Mouse (Mus musculus) limb, embryonic 14.5 days (tissue): ENCODE data around the gene Dhdds. TPM values are rescaled to one million over a fixed set of nuclear protein-coding genes. Genes with fewer than 3 reads are reported as not detected.

Experiments
- ATAC-seq: fragments of 200-750 bp; cut with Nextera tagmentation; 2 replicates; pipeline ENCODE4 v1.8.0; 2017; ENCODE audit warnings: low read depth, moderate number of reproducible peaks, moderate TSS enrichment; ENCODE audit not compliant: low FRiP score
- DNase-seq: peaks from one replicate; pipeline ENCODE4 v3.0.0-alpha.2; 2015; ENCODE audit warnings: low spot score
- H3K27ac ChIP-seq: fragments of 300-500 bp; sonication (generic); replicated peaks from 2 replicates; pipeline ENCODE4 v1.5.1; 2014; ENCODE audit warnings: low read depth, mild to moderate bottlenecking, low read length, moderate library complexity, mixed read lengths
- H3K27me3 ChIP-seq: fragments of 300-500 bp; sonication (generic); 2 replicates; pipeline ENCODE4 v1.6.1; 2014; ENCODE audit warnings: low read length, mixed read lengths; ENCODE audit not compliant: control insufficient read depth, insufficient read depth
- H3K36me3 ChIP-seq: fragments of 300-500 bp; sonication (generic); 2 replicates; pipeline ENCODE4 v1.6.1; 2014; ENCODE audit warnings: mild to moderate bottlenecking, low read length, moderate library complexity, mixed read lengths; ENCODE audit not compliant: control insufficient read depth, insufficient read depth
- H3K4me1 ChIP-seq: fragments of 300-500 bp; sonication (generic); 2 replicates; pipeline ENCODE4 v1.6.1; 2014; ENCODE audit warnings: antibody characterized with exemption, low read length, mixed read lengths; ENCODE audit not compliant: control insufficient read depth, insufficient read depth
- H3K4me2 ChIP-seq: fragments of 300-500 bp; sonication (generic); replicated peaks from 2 replicates; pipeline ENCODE4 v1.6.1; 2014; ENCODE audit warnings: low read depth, mild to moderate bottlenecking, low read length, moderate library complexity; ENCODE audit not compliant: severe bottlenecking
- H3K4me3 ChIP-seq: fragments of 300-500 bp; sonication (generic); replicated peaks from 2 replicates; pipeline ENCODE4 v1.5.1; 2014; ENCODE audit warnings: low read length
- H3K9ac ChIP-seq: fragments of 300-500 bp; sonication (generic); 2 replicates; pipeline ENCODE4 v1.6.1; 2014; ENCODE audit warnings: mild to moderate bottlenecking, low read depth, low read length, moderate library complexity; ENCODE audit not compliant: severe bottlenecking
- H3K9me3 ChIP-seq: fragments of 300-500 bp; sonication (generic); 2 replicates; pipeline ENCODE4 v1.6.1; 2016; ENCODE audit warnings: low read length; ENCODE audit not compliant: control insufficient read depth
- POLR2A ChIP-seq: fragments of 200-500 bp; IDR thresholded peaks from 2 replicates; pipeline ENCODE4 v1.8.0; 2012; ENCODE audit warnings: inconsistent platforms, mild to moderate bottlenecking, moderate library complexity, borderline replicate concordance; ENCODE audit not compliant: insufficient read depth, insufficient read length; ENCODE audit errors: extremely low read depth
- WGBS: fragments of 180-500 bp; shearing (Covaris S2); extraction: QIAGEN DNeasy Blood & Tissue Kit; methylation state at CpG from one replicate; pipeline ENCODE4 v1.1.7; 2014; 5-methylcytosine and 5-hydroxymethylcytosine counted together
- polyA plus RNA-seq, 2 experiments: library from polyadenylated mRNA; depleted of rRNA in 1 of 2; stranded (reverse) in 1 of 2; unstranded in 1 of 2; fragments of >200 nt; fragmentation: Nextera tagmentation in 1 of 2; extraction: Ambion mirVana in 1 of 2; gene quantifications; 2 replicates each; pipeline versions ENCODE4 v1.2.1 to v1.2.3; 2012 to 2014

Gene Dhdds
- polyA plus RNA-seq (2012; rRNA removed): 47.6 and 54.0 TPM in 2 replicates
- 45.1 and 47.2 TPM in 2 replicates for polyA plus RNA-seq (2014; fragmentation: Nextera tagmentation; extraction: Ambion mirVana)

GRCm38 (mm10) chr4:134000466-134001438 lies at the start of gene Dhdds:
Gene Dhdds (minus strand): TSS chr4:134000918.
- peak within 1 kb of the TSS; percentile 71 for H3K9ac ChIP-seq
- DNase-seq: peak; percentile 95
- peaks cover 12% of the 10 kb centered on the region for H3K36me3 ChIP-seq
- peak within 1 kb of the TSS; percentile 65 for H3K4me3 ChIP-seq
- peak within 1 kb of the TSS; percentile 85 for H3K4me2 ChIP-seq
- TF ChIP-seq POLR2A: peak; percentile 65; the same call in 1 of the 2 replicates
- H3K27ac ChIP-seq: no peak within 1 kb of the TSS
- H3K9me3 ChIP-seq: no peaks in the 10 kb centered on the region
- peak; percentile 99 for ATAC-seq
- no peaks in the 10 kb centered on the region for H3K4me1 ChIP-seq
- H3K27me3 ChIP-seq: no peaks in the 10 kb centered on the region
- WGBS: 2% methylated on average over 49 of the region's 49 CpGs

GRCm38 (mm10) chr4:134047648-134048047 lies 46.9 kb upstream of the Dhdds start:
- H3K27me3 ChIP-seq: no peaks in the 10 kb centered on the region
- H3K27ac ChIP-seq: no peak overlapping the region
- ATAC-seq (no peak), DNase-seq (no peak)
- WGBS: 28% methylated on average over 5 of the region's 5 CpGs
- H3K9ac ChIP-seq: no peak overlapping the region
- H3K9me3 ChIP-seq: no peaks in the 10 kb centered on the region
- no peaks in the 10 kb centered on the region for H3K36me3 ChIP-seq
- no peak for TF ChIP-seq POLR2A
- H3K4me2 ChIP-seq: no peak overlapping the region
- no peak overlapping the region for H3K4me3 ChIP-seq
- 0 out of 2 replicates have a peak, but pooled peaks cover under 1% of the 10 kb centered on the region for H3K4me1 ChIP-seq

GRCm38 (mm10) chr4:134043041-134043440 lies 42.3 kb upstream of the Dhdds start:
- Histone ChIP-seq H3K27ac (no peak overlapping the region), H3K27me3 (no peaks in the 10 kb centered on the region), H3K9me3 (no peaks in the 10 kb centered on the region), H3K4me1 (no peaks in the 10 kb centered on the region), H3K36me3 (no peaks in the 10 kb centered on the region), H3K4me3 (no peak overlapping the region), H3K4me2 (no peak overlapping the region), H3K9ac (no peak overlapping the region)
- WGBS: 39% methylated on average over 2 of the region's 2 CpGs
- DNase-seq (no peak), ATAC-seq (no peak)
- TF ChIP-seq POLR2A: no peak

- H3K4me1 ChIP-seq: no peaks in the 10 kb centered on the region
- ATAC-seq: peak; percentile 50; the same call in 1 of the 2 replicates
- H3K4me2 ChIP-seq: no peak overlapping the region
- no peaks in the 10 kb centered on the region for H3K9me3 ChIP-seq
- H3K27me3 ChIP-seq: no peaks in the 10 kb centered on the region
- H3K9ac ChIP-seq: no peak overlapping the region
- H3K36me3 ChIP-seq: no peaks in the 10 kb centered on the region
- peak; percentile 78 for DNase-seq
- no peak overlapping the region for H3K27ac ChIP-seq
- TF ChIP-seq POLR2A: no peak
- WGBS: 41% methylated on average over 9 of the region's 9 CpGs
- H3K4me3 ChIP-seq: no peak overlapping the region
Observed at GRCm38 (mm10) chr4:134041317-134042123, 40.8 kb upstream of the Dhdds start.

- H3K27ac ChIP-seq: no peak overlapping the region
- no peak overlapping the region for H3K4me2 ChIP-seq
- WGBS: 6% methylated on average over 16 of the region's 16 CpGs
- no peak for TF ChIP-seq POLR2A
- no peaks in the 10 kb centered on the region for H3K36me3 ChIP-seq
- ATAC-seq: peak; percentile 55; the same call in 1 of the 2 replicates
- no peaks in the 10 kb centered on the region for H3K4me1 ChIP-seq
- peak; percentile 74 for DNase-seq
- no peak overlapping the region for H3K9ac ChIP-seq
- H3K9me3 ChIP-seq: no peaks in the 10 kb centered on the region
- no peaks in the 10 kb centered on the region for H3K27me3 ChIP-seq
- H3K4me3 ChIP-seq: no peak overlapping the region
Observed at GRCm38 (mm10) chr4:134035953-134036352, 35.2 kb upstream of the Dhdds start.
